Mouse (Mus musculus) yolk sac, embryonic 10.5 days (tissue): ENCODE measurements around the gene Wnt7a.

Experiments
- DNase-seq: peaks from one replicate; pipeline ENCODE4 v3.0.0-alpha.2; 2017; ENCODE audit warnings: low spot score

The Wnt7a gene

DNA sequence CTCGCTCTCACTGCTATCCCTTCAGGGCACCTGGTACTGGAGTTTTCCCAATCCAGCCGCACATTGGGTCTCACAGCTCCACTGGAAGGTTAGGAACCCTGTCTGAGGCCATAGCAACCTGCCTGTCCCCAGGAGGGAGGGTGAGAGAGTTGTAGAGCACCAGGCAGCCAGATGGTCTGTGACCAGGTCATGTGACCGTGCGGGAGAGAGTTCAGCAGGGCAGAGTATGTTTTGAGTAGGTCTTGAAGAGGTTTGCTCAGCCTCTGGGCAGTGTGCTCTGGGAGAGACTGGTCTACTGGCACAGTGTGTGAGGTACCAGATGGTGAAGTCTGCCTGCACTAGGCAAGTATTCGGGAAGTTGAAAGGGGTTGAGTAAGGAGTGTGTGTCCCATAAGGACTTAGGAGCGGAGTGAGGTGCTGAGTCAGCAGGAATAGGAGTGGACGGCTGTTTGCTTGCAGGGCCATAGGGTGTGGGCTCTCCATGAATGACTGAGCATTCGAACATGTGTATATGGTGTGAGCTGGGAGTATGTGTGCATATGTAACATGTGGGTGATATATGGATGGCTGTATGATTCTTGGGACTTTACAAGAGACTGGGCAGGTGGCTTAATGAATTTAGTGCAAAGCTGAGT lies 71.4 kb downstream of the Wnt7a start:
- no peak for DNase-seq

DNA sequence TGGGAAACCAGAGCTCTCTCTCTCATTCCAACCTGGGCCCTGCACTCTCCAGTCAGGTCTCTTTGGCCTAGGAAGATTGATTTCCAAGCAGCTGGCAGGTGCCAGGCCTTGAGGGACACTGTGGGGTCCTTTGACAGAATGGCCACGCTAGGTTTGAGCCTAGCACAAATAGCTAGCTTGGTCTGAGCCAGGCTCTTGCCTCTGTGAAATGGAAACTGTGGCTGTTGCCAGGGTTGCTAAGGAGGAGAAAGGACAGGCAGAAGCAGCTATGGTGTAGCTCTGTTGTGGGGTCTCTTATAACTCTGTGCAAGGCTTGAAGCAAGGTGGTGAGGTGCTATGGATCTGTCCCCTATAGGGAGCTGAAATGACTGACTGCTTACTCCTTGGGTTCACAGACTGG lies 75.7 kb downstream of the Wnt7a start:
- DNase-seq = no peak

DNA sequence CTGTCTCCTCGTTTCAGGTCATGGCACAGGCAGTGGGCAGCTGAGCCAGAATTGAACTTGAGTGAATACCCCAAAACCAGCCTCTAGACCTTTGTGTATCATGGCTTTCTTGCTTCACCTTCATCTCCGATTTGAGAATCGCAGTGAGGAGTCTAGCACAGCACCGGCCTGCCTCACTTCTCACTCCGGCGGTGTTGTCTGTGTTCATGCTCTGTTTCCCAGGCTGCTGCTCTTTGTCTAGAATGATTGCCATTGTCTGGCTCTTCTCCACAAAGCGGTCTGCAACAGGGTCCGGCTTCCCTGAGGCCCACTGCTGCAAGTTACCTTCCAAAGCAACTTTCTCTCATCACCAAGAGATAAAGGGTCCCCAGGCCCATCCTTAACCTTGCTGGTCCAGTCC lies 79.3 kb downstream of the Wnt7a start:
- no peak for DNase-seq

DNA sequence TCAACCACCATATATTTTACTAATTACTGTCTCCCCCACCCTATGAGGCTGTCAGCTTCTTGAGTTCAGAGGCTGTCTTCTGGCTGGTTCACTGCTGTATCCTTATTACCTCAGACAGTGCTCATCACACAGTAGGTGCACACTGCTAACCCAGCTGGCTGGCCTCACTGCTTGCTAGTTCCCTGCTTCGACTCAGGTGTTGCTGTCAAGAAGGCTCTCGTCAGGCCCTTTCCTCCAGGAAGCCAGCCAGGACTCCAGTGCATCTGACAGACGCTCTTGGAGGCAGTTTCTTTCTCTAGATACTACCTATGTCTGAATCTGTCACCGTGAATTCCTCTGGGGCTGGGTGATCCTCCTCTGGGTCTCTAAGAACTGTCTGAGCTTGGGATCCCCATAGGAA lies 85.6 kb downstream of the Wnt7a start:
- DNase-seq = no peak

DNA sequence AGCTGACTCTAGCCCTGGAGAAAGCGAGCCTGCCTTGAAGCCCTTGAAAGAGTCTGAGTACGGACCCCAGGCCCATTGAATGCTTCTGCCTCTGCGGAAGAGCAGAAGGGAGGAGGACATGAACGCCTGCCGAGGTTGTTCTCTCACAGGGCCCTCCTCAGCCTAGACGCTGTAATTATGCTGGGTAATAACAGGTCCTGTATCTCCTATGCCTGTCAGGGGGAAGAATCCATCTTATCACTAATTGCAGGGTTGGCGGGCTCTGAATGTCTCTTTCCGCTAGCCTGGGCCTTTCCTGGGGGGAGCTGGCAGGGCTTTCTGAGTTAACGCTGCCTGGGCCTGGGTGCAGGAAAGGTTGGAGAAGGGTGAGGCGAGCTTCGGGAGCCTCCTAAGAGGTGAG lies 86.4 kb downstream of the Wnt7a start:
- DNase-seq = no peak

DNA sequence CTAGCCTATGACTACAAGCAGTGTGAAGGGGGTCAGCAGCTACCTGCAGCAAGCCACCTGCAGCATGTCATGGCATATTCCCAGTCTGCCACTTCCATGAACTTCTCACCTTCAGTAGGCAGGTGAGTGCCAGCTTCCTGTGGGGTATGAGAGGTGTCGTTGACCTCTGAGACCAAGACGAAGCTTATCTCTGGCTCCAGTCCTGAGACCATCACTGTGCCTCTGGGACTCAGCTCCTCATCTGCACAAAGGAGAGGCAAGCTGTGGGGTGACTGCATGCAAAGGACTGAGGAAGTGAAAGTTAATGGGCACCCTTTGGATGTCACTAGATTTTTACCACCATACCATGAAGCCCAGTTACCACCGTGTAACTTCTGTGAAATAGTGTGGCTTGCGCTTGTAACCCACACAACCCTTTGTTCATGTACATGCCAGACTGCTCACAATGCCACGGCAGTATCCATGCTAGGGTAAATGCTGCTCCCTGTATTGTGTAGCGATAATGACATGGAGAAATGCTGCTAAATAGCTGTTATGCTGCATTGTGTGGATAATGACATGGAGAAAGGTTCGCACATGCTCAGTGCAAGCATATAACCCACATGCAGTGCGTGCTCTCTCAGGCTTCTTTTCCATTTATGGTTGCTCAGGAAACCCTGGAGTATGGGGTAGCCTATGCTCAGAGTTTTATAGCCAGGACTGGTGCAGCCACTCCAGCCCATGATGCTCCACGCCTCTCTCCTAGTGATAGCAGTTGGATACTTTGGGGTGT lies 89.0 kb downstream of the Wnt7a start:
- no peak for DNase-seq
